Mouse (Mus musculus): ENCODE data around the gene Aco2.
A peak's percentile ranks its signal among the peaks of the same experiment; 100 is the strongest.
"Not testable (repeated sequence)": the region's sequence is repeated elsewhere in the genome, so short reads cannot be mapped to it uniquely, and the experiment has no call there.

Gene Aco2

DNA sequence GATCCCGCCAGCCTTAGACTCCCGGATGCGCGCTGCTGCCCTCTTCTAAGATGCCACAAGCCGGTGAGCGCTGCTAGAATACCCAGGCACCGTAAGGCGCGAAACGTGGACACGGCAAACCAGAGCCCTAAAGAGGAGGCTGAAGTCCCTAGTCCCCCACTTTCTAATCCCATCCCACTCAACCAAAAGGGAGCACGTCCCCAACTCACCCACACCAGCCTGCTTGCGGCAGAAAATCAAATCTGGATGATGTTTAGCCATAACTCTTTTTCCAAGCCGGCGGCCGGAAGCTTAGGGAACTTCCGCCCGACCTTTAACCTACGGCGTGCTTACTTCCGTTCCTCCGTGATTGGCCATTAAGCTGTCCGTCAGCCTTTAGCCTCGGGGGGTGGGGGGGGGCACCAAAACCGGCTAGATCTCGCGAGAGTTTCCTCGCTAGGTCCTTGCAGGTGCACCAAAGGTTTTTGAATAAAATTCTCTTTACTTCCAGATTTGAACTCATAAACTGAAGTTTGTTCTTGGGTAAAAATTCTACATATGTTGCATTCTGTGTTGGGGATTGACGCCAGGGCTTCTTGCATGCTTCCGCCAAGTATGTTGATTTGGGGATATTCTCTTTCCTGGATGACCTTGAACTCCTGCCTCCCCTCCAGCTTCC is 376 bp upstream of the Aco2 start, which contains the start of gene Phf5a:
Gene Phf5a, minus strand, starts transcription at position 308 of the 658 bp plus-strand sequence.
- DNase-seq (ENCODE audit: low spot score in 2 of 2) = peak in 1 of 2 experiments; percentile 86

DNA sequence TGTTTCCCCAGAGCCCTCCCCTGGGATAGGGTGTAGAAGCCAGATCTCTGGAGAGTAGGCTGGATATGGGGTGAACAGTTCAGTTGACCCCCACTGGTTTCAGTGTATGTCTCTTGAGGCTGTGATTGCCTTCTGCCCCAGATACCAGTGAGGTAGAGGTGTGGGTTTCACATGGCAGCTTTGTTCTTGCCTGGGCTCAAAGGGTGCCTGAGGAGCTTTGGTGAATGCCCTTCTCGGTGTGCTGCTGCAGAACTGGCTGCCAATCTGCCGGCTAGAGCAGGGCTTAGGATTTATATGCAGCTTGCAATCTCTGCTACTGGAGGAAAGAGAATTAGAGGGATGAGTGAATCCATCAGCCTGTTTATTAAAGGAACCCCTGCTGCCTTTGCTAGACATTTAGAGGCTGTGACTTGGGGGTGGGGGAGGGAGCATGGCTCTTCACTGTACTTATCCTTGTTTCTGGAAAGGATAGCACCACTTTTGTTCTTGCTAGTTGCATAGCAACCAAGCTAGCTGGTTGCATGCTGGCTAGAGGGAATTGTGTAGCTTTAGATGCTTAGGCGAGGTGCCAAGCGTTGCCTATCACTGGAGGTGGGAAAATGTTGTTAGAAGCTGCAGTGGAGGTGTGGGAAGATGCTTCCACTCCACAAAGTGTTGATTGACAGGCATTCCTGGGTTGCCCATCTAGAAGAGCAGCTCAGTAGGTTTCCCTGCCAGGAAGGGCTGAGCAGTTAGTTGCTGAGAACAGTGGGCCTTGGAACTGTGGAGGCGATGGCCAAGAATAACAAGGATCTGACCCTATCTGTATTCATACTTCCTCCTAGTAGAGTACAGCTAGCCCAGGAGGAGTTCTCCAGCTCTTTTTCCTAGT is 7.7 kb downstream of the Aco2 start:
- DNase-seq (ENCODE audit: low spot score in 2 of 2) = peak; percentile 83 to 89

DNA sequence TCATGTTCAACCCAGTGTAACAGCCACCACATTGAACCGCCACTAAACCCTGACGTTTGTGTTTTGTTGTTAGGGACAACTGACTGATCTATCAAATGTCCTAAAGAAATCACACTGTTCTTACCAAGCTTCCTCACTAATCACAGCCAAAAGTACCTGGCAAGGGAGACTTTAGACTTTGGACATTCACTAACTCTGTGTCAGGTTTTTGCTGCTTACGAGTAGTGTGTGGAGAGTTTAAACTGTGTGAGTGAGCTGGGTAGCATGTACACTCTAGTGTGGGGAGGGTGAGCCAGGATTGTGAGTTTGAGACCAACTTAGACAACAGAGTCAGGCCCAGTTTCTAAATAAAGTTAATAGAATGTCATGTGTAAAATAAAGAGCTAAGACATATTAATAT is 10.2 kb downstream of the Aco2 start:
- DNase-seq (ENCODE audit: low spot score in 2 of 2) = no peak

DNA sequence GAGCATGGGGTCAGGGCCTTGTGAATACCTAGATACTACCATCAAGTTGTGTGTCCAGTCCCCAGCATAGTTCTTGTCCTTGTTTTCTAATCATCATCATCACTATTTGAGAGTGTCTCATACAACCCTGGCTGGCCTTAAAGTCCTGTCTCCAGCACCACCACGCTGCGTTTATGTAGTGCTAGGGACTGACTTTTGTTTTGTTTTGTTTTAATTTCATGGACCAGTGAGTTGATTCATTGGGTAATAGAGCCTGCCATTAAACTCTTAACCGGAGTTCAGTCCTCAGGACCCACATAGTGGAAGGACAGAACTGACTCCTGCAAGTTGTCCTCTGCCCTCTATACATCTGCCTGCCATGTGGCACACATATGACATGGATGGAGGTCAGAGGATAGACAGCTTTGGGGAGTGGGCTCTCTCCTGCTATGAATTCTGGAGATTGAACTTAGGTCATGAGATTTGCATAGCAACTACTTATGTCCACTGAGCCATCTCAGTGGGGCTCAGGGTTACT is 13.4 kb downstream of the Aco2 start:
- DNase-seq (ENCODE audit: low spot score in 2 of 2) = no peak

DNA sequence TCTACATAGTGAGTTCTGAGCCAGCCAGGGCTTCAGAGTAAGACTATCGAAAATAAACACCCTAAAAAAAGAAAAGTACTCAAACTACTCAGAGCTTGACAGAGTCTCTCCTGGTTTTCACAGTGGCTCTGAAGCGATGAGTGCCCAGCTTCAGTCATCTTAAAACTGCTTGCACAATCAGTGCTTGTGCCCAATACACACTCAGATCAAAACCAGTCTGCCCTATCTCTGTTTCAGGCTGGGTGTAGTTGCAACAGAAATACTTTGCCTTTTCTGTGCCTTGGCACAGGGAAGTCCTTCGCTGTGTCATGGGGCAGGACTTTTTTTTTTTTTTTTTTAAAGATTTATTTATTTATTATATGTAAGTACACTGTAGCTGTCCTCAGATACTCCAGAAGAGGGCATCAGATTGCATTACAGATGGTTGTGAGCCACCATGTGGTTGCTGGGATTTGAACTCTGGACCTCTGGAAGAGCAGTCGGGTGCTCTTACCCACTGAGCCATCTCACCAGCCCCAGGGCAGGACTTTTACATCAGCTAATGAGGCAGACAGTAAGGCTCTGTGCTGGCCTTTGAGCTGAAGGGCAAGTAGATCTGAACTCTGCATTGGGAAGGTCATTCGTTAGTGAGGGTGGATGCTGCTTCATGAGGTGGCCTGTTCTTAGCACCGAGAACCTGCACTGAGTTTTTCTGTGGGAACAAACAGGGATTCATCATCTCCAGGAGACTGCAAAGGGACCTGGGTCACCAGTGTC is 14.9 kb downstream of the Aco2 start:
- DNase-seq (ENCODE audit: low spot score in 2 of 2) = no peak

DNA sequence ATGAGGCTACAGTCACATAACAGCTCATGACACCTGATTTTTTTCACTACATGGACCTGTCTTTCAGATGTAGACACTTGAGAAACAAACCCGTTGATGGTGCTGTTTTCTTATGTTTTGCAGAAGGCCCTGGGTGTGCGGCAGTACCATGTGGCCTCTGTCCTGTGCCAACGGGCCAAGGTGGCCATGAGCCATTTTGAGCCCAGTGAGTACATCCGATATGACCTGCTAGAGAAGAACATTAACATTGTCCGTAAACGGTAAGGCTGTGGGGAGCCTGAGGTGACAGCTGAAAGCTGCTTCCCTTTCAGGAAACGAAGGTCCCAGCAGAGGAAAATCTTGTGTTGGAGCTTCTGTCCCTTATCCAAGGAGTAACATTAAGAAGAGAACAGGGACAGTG is 17.1 kb downstream of the Aco2 start:
- no peak for DNase-seq (ENCODE audit: low spot score in 2 of 2)

DNA sequence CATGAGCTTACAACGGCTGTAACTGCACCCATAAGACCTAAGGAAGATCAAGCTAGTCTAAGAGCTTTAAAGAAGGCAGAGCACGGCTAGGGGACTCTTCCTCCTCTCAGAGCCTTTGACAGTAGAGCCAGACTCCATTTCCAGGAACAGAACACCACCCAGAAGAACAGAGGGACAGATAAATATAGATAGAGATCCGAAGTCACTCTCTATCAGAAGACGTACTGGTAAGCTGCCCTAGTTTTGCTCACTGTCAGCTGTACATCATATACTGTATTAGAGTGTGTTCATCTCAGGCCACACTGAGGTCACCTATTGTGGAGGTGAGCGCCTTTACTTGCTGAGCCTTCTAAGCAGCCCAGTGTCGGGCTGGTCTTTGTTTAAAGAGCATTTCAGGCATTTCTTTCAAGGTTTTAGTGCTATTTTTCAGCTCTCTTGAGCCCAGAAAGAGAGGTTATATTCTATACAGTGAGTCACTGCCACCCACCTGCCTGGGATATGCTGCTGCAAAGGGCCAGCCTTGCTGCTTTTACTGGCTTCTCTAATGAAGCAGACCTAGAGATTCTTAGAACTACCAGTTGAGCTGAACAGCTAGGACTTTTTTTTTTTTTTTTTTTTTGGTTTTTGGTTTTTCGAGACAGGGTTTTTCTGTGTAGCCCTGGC is 19.2 kb downstream of the Aco2 start:
- DNase-seq (ENCODE audit: low spot score in 2 of 2) = peak; percentile 59 to 76

DNA sequence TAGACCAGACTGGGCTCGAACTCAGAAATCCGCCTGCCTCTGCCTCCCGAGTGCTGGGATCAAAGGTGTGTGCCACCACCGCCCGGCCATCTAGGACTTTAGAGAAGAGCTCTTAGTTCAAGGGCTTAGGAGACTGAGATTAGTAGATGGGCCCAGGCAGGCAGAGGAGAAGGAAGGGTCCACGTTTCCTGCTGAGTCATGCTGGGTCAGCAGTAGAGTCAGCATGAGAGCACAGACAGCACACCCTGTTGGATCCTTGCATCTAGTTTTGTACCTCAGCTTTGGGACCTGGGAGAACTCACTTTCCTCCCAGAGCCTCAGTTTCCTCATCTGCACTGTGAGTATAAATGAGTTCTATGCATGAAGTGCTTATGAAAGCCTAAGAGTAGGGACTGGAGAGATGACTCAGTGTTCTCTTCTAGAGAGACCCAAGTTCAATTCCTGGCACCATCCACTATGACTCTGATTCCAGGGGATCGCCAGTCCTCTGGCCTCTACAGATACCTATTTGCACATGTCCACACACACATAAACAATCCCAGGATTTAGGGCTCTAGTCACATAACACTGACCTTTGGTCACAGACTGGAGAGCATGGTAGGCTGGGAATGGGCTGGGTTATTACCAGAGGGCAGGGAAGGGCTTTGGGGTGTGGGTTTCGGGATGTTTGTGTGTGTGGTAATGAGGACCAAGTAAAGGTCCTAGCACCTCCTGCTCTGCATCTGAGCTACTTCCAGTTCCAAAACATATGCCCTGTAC is 19.9 kb downstream of the Aco2 start:
- no peak for DNase-seq (ENCODE audit: low spot score in 2 of 2)

DNA sequence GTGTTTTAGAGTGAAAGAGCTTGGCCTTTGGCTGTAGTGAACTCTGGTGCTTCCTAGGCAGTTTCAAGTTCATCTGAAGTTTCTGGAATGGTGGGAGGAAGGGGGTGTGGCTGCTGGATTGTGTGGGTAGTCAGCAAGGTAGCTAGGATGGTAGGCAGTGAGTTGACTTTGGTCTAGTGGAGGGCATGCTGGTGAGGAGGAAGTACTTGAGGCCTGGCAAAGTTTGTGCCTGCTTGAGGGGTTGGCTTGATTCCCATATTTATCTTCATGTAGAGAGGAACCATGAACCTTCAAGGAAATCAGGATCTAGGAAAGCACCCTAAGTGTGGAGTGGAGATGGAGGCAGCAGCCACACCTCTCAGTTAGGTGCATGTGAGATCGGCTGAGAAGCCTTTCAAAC is 21.9 kb downstream of the Aco2 start:
- DNase-seq (ENCODE audit: low spot score in 2 of 2) = no peak

DNA sequence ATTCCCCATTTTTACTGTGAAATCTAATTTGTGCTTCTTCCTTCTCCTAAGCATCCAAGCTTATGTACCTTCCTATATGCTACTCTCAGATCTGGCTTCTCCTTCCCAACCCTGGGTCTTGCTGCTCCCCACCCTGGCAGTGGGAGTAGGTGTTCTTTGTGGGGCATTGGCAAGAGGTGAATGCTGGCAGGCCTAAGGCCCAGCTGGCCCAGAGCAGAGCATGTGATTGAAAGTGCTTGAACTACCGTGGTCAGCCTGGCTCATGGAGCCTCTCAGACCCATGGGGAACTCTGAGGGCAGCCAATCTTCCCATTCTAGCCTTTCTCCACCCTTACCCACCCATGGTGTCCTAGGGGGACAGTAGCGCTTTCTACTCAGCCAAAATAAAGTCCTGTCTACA is 24.3 kb downstream of the Aco2 start:
- no peak for DNase-seq (ENCODE audit: low spot score in 2 of 2)

DNA sequence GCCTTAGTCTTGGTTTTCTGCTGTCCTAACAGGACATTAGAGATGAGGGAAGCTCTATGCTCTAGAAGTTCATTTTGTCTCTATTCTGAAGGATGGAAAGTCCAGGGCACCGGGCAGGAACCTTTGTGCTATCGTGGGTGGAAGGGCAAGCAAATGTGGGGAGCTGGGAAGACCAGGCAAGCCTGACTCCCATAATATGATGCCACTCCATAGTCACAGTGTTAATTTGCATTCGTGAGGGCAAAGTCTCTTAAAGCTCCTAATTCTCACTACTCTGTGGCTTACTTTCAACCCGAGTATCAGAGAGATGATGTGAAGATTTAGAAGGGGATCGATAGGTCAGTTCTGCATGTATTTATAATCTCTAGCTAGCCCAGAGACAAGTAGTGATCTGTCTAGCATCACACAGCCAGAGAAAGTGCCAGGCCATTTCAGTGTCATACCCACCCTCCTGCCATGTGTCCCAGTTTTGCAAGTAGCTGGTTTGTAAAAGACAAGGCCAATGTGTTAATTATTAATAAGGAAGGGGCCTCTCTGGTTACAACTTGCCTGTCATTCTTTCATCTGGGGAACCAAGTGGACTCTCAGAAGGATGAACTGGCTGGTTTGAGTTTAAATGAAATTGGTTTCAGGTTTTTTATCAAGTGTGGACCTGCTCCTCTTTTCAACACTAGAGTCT is 25.6 kb downstream of the Aco2 start:
- DNase-seq (ENCODE audit: low spot score in 2 of 2) = no peak

DNA sequence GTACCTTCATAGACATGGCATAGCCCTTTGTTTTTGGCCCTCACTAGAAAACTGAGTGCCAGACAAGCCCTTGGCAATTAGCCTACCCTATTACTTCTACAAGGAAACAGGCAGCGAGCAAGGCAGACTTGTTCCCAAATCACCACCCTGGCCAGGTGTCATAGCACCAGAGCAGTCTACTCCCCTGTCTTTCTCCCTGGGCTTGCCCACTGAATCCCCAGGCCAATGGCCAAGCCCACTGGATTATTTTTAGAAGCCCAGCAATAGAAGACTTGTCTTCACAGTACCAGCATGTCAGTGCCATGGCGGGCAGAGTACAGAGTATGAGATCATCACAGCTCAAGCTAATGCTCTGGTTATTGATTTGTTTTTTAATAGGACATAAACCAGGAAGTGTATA is 26.6 kb downstream of the Aco2 start:
- DNase-seq (ENCODE audit: low spot score in 2 of 2) = no peak

DNA sequence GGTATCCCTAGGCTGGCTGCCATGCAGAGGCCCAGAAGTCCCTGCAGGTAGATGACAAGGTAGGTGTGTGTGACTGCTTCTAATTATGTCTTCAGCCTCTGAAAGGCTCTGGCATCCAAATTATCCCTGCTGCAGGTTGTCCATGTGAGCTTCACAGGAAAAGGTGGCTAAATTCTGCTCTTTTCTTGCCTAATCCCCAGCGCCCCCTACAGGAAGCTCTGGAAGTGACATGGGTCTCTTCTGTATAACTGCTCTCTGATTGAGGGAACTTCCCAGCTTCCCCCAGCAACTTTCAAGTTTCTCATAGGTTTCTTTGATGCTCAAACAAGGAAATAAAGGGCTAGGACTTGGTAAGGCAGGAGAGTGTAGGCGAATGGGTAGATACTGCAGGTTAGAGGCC is 32.8 kb downstream of the Aco2 start:
- peak in 1 of 2 experiments; percentile 86 for DNase-seq (ENCODE audit: low spot score in 2 of 2)

DNA sequence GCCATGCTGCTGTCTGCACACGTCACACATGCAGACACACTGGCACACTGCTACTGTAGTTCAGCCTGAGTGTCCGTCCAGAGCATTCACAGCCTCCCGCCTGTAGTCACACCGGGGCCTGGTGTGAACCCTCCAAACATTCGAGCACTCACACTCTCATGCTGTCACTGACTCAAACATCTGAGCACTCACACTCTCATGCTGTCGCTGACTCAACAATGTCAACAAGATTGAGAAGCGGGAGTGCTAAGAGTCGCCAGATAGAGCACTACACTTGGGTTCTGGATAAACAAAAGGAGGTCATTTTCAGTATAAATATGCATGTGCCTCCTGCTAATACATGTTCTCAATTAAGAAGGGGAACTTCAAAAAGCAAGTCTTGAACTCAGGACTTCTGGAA is 35.8 kb downstream of the Aco2 start:
- DNase-seq (ENCODE audit: low spot score in 2 of 2) = no peak

DNA sequence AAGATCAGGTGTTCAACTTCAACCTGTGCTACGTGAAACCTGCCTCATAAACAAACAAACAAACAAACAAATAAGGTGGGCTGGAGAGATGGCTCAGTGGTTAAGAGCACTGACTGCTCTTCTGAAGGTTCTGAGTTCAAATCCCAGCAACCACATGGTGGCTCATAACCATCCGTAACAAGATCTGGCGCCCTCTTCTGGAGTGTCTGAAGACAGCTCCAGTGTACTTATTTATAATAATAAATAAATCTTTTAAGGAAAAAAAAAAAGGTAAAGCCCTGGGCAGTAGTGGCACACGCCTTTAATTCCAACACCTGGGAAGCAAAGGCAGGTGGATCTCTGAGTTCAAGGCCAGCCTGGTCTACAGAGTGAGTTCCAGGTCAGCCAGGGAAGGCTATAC is 36.7 kb downstream of the Aco2 start:
- DNase-seq (ENCODE audit: low spot score in 2 of 2) = not testable (repeated sequence)

DNA sequence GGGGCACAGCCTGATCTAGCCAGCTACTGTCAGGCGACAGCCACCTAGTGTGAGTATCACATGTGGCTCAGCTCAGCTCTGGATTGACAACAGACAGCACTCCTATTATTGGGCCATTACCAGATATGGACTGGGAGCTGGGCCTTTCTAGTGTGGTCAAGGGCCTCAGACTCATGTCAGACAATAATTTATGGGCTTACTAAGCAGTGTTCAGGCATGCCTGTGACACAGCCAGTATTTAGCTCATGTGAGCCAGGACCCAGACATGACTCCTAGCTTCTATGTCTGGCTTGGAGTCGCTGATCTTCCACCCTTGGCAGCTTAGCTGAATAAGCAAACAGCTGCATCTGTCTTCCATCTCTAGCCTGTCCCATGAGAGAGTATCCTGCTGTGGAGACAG is 40.4 kb downstream of the Aco2 start:
- no peak for DNase-seq (ENCODE audit: low spot score in 2 of 2)

DNA sequence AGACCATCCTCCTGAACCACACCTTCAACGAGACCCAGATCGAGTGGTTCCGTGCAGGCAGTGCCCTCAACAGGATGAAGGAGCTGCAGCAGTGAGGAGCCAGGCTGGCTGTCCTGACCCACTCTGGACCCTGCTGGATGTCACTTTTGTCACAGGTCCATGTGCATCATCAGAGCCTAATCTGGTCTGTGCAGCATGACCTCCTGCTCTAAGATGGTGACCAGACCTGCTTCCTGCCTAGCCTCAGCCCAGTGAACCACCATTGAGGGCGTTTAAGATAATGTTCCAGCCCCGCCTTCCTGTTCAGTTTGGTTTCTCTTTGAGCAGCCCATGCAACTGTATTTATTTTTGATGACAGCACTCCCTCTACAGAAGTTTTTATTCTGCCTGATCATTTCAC is 42.6 kb downstream of the Aco2 start:
- no peak for DNase-seq (ENCODE audit: low spot score in 2 of 2)

DNA sequence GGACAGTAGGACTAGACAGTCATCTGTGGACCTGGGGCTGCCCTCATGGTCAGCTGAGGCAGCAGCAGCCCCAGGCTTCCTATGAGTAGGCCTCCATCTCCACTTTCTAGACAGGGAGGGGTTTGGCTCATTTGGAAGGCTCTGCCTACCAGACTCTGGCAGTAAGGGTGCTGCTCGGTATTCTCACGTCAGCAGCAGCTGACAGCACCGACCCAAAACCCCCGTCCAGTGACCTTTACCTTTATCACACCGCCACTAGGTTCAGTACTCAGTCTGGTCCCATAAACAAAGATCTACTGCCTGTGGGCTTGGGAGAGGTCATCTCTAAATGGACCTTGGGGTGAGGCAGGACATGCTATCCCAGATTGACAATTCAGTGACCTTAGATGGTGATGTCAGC is 43.6 kb downstream of the Aco2 start:
- no peak for DNase-seq (ENCODE audit: low spot score in 2 of 2)

DNA sequence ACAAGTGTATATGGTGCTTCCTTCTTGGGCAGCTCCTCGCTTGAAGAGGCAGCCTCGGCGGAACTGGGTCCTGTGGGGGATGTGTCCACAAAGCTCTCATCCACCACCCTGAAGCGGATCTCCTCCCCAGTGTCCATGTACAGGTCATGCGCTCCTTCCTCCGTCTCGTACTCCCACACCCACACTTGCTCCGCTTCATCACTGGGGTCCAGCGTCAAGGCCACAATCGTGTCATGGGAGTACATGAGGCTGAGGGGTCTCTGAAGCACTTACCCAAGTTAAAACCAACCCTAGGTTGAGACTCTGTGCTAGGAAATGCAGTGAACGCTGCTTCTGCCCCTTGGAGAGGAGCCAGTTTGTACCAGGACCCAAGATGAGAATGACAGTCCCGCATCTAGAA is 45.1 kb downstream of the Aco2 start:
- no peak for DNase-seq (ENCODE audit: low spot score in 2 of 2)
